Mouse (Mus musculus) midbrain, postnatal 0 days (tissue): Measurements from ENCODE around the gene 1700025G04Rik. TPM values are rescaled to one million over a fixed set of nuclear protein-coding genes. Genes with fewer than 3 reads are reported as not detected.

ENCODE experiments used
- ATAC-seq: fragments of 200-750 bp; cut with Nextera tagmentation; 2 replicates; pipeline ENCODE4 v1.8.0; 2017; ENCODE audit warnings: moderate number of reproducible peaks, mild to moderate bottlenecking, moderate TSS enrichment, moderate library complexity; ENCODE audit not compliant: low FRiP score
- DNase-seq: peaks from one replicate; pipeline ENCODE4 v3.0.0-alpha.2; 2015; ENCODE audit warnings: low spot score
- H3K27ac ChIP-seq: fragments of 300-500 bp; sonication (generic); 2 replicates; pipeline ENCODE4 v1.5.1; 2014; ENCODE audit warnings: low read depth, mild to moderate bottlenecking, low read length, mixed read lengths
- H3K27me3 ChIP-seq: fragments of 300-500 bp; sonication (generic); 2 replicates; pipeline ENCODE4 v1.6.1; 2014; ENCODE audit warnings: low read length, control low read depth, mixed read lengths; ENCODE audit not compliant: insufficient read depth
- H3K36me3 ChIP-seq: fragments of 300-500 bp; sonication (generic); 2 replicates; pipeline ENCODE4 v1.6.1; 2014; ENCODE audit warnings: low read length, control low read depth, mixed read lengths; ENCODE audit not compliant: insufficient read depth
- H3K4me1 ChIP-seq: fragments of 300-500 bp; sonication (generic); 2 replicates; pipeline ENCODE4 v1.6.1; 2014; ENCODE audit warnings: mild to moderate bottlenecking, control low read depth, antibody characterized with exemption, low read length, mixed read lengths; ENCODE audit not compliant: insufficient read depth
- H3K4me2 ChIP-seq: fragments of 300-500 bp; sonication (generic); 2 replicates; pipeline ENCODE4 v1.6.1; 2014; ENCODE audit warnings: low read depth, mild to moderate bottlenecking, low read length, mixed read lengths; ENCODE audit not compliant: poor library complexity, severe bottlenecking
- H3K4me3 ChIP-seq: fragments of 300-500 bp; sonication (generic); 2 replicates; pipeline ENCODE4 v1.5.1; 2014; ENCODE audit warnings: low read depth, mild to moderate bottlenecking, low read length, moderate library complexity
- H3K9ac ChIP-seq: fragments of 300-500 bp; sonication (generic); replicated peaks from 2 replicates; pipeline ENCODE4 v1.6.1; 2014; ENCODE audit warnings: mild to moderate bottlenecking, low read length, moderate library complexity, mixed read lengths; ENCODE audit not compliant: poor library complexity, severe bottlenecking
- H3K9me3 ChIP-seq: fragments of 300-500 bp; sonication (generic); 2 replicates; pipeline ENCODE4 v1.6.1; 2016; ENCODE audit warnings: low read length, control low read depth
- CTCF ChIP-seq: IDR thresholded peaks from 2 replicates; pipeline ENCODE4 v1.5.1; 2016; ENCODE audit warnings: antibody characterized with exemption, mild to moderate bottlenecking
- WGBS: fragments of 180-500 bp; shearing (Covaris S2); extraction: QIAGEN DNeasy Blood & Tissue Kit; methylation state at CpG from one replicate; pipeline ENCODE4 v1.1.7; 2014; 5-methylcytosine and 5-hydroxymethylcytosine counted together
- polyA plus RNA-seq: library from polyadenylated mRNA; unstranded; fragments of >200 nt; fragmentation: Nextera tagmentation; extraction: Ambion mirVana; gene quantifications from 2 replicates; pipeline ENCODE4 v1.2.1, GENCODE M21; 2015
- total RNA-seq: library from RNA; depleted of rRNA; stranded (reverse); fragments of >200 nt; gene quantifications from 2 replicates; pipeline ENCODE4 v1.2.3, GENCODE M21; 2014

1700025G04Rik gene
- total and polyA plus RNA-seq, 2 experiments from 2014 or later: 22.6 to 24.0 TPM

DNA sequence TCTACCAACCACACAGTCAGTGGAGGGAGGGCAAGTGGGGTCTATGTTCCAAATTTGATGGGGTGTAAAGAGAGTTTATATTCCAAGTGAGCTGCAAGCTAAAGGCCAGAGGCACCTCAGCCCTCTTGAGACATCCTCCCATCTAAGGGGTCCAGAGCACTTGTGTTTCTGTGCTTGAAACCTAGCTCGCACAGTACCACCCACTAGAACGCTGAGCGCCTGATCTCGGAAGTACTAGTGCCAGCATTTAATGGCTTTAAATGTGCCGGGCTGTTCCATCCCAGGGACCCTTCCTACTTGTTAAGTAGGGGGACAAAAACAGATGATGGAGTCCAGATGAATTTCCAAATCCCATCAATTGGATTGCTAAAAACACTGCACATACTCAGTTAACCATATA is 1.9 kb downstream of the 1700025G04Rik start:
- Histone ChIP-seq H3K4me1 (peaks cover 26% of the 10 kb centered on the region), H3K4me3 (peak overlapping the region; percentile 93), H3K27ac (no peak overlapping the region), H3K36me3 (no peaks in the 10 kb centered on the region), H3K4me2 (peak overlapping the region; percentile 85), H3K9ac (peak overlapping the region; percentile 94), H3K9me3 (no peaks in the 10 kb centered on the region), H3K27me3 (no peaks in the 10 kb centered on the region)
- ATAC-seq: no peak
- no peak for TF ChIP-seq CTCF
- 43% methylated on average over 5 of the region's 5 CpGs for WGBS
- no peak for DNase-seq

DNA sequence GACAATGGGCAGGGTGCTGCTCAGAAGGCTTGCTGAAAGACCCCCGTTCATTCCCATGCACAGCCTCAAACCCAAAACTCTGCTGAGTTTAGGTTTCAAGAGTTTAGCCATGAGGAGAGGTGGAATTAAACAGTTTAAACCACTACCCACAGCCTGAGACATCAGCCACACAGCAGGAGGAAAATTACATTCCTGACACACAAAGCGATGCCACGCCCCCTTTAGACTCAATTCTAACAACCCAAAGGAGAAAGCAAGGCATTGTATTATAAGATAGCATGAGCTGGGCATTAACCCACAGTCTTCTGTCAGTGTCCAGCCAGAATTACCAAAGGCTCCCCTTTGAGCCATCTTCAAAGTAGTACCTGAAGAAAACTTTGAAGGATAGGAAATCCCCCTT is 3.0 kb downstream of the 1700025G04Rik start:
- no peaks in the 10 kb centered on the region for H3K36me3 ChIP-seq
- peak overlapping the region; percentile 6; the same call in 1 of the 2 replicates for H3K4me3 ChIP-seq
- no peak overlapping the region for H3K27ac ChIP-seq
- H3K27me3 ChIP-seq: no peaks in the 10 kb centered on the region
- DNase-seq (no peak), ATAC-seq (no peak)
- 14% methylated on average over 3 of the region's 3 CpGs for WGBS
- no peak for TF ChIP-seq CTCF
- no peak overlapping the region for H3K9ac ChIP-seq
- peaks cover 26% of the 10 kb centered on the region for H3K4me1 ChIP-seq
- H3K4me2 ChIP-seq: peak overlapping the region; percentile 85
- no peaks in the 10 kb centered on the region for H3K9me3 ChIP-seq

DNA sequence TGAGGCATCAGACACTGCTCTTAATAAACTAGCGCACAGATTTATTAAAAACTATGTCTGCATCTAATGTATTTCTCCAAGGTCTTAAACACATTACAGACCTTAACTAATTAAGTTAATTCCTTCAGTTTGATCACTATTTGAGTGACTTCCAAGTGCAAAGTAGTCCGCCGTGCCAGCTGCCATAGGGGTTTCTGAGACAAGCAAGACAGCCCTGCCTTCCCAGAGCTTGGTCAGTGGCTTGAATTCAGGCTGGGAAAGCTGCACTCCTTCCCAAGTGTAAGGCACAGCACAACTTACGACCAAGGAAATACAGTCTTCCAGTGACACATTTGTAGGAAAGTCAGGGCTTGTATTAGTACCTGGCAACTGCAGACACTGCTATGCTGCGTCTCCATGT is 4.4 kb downstream of the 1700025G04Rik start:
- no peak overlapping the region for H3K9ac ChIP-seq
- no peak for TF ChIP-seq CTCF
- no peak overlapping the region for H3K27ac ChIP-seq
- no peaks in the 10 kb centered on the region for H3K9me3 ChIP-seq
- H3K4me2 ChIP-seq: no peak overlapping the region
- no peaks in the 10 kb centered on the region for H3K36me3 ChIP-seq
- H3K27me3 ChIP-seq: no peaks in the 10 kb centered on the region
- no peak overlapping the region for H3K4me3 ChIP-seq
- ATAC-seq (no peak), DNase-seq (no peak)
- H3K4me1 ChIP-seq: peaks cover 26% of the 10 kb centered on the region
- WGBS: 64% methylated on average over 5 of the region's 5 CpGs

DNA sequence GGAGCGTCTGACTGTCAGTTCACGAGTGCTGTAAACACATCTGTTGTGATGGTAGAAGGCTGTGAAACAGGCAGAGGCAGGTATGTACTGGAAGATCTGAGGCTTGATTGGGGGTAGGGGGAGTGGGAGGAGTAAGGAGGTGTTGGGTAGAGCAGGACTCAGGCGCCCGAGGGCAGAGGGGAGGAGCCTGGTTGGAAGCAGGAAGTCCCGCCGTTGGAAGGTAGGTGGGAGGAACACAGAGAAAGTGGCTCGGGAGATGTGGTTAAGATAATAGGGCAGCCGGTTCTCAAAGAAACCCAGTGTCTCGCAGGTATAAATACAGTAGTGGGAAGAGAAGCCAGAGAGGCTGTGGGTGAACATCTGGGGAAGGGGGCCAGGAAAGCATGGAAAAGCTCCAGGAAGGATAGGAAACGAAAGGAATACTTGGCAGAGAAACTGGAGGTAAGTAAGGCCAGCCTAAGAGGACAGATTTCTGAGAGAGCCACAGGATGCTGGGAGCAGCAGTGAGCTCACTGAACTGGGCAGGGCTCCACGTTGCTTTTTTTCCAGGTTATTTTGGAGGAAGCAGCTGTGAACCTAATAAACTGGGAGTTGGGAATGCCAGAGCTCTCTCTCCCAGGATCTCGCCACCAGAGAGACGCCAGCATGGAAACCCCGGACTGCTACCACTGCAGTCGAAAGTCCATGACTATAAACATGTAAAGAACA is 5.1 kb downstream of the 1700025G04Rik start:
- no peak for TF ChIP-seq CTCF
- Histone ChIP-seq H3K4me1 (peaks cover 26% of the 10 kb centered on the region), H3K27ac (no peak overlapping the region), H3K4me3 (no peak overlapping the region), H3K27me3 (no peaks in the 10 kb centered on the region), H3K4me2 (peak overlapping the region; percentile 10), H3K9ac (no peak overlapping the region), H3K9me3 (no peaks in the 10 kb centered on the region), H3K36me3 (no peaks in the 10 kb centered on the region)
- ATAC-seq (no peak), DNase-seq (no peak)
- WGBS: 36% methylated on average over 15 of the region's 15 CpGs

DNA sequence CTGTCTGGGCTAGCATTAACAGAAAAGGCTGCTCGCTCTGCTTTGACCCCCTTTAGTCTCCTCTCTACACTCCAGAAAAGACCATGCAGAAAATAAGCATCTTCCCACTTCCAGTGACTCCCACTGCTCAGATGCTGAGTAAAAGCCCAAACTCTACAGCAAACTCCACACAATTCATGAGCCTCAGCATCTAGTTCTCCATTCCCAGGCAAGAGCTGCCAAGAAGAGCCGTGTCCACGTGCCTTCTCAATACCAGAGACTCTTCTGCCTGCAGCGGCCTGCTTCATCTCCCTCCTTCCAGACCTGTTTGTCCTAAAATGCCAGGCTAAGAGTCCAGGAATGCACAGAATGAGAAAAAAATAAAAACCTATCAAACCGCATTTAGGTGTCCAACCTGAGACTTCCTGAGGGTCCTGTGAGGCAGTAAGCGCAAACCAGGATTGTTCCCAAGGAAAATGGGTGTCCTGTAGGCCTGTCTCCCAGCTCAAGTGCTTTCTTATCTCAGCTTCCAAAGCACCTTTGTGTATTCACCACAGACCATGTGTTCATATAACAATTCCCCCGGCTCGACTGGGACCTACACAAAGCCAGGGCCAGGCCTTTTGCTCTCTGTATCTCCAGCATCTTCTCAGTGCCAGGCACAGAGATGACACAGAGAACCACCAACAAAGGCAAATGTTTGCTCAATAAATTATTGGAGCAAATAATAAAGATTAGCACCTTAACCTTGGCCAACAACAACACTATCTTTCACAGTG is 7.8 kb downstream of the 1700025G04Rik start:
- Histone ChIP-seq H3K4me3 (no peak overlapping the region), H3K4me2 (no peak overlapping the region), H3K9me3 (no peaks in the 10 kb centered on the region), H3K27me3 (no peaks in the 10 kb centered on the region), H3K36me3 (no peaks in the 10 kb centered on the region), H3K27ac (no peak overlapping the region), H3K9ac (no peak overlapping the region), H3K4me1 (peaks cover 17% of the 10 kb centered on the region; the same call in 1 of the 2 replicates)
- no peak for TF ChIP-seq CTCF
- DNase-seq (no peak), ATAC-seq (no peak)
- 75% methylated on average over 8 of the region's 8 CpGs for WGBS

DNA sequence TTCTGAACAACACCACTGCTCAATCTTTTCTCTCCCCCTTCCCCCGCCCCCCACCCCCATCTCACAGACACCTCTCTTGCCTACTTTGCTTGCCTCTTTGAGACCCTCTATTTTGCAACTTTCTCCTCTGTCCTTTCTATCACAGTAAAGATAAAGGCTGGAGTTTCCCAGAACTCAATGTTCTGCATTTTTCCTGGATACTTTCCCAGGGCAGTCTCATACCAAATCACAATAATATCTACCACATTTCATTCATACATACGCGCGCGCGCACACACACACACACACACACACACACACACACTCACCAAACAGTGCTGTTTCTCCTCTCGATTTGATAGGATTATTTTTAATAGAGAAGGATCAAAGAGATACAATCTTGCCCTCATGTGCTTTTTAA is 8.8 kb downstream of the 1700025G04Rik start:
- TF ChIP-seq CTCF: no peak
- 88% methylated on average over 7 of the region's 7 CpGs for WGBS
- Histone ChIP-seq H3K9me3 (no peaks in the 10 kb centered on the region), H3K36me3 (no peaks in the 10 kb centered on the region), H3K27ac (no peak overlapping the region), H3K4me2 (no peak overlapping the region), H3K4me1 (peaks cover 9% of the 10 kb centered on the region; the same call in 1 of the 2 replicates), H3K9ac (no peak overlapping the region), H3K4me3 (no peak overlapping the region), H3K27me3 (no peaks in the 10 kb centered on the region)
- ATAC-seq: no peak
- DNase-seq: no peak
